8 mouse cellular contexts compared by ENCODE assay signal in genomic region chr8:47674140-47674776, GRCm38 (mm10). TPM values are rescaled to one million over a fixed set of nuclear protein-coding genes. Genes with fewer than 3 reads are reported as not detected.
A peak's percentile ranks its signal among the peaks of the same experiment; 100 is the strongest.
DNase-seq lines count a peak whose midpoint lies in the region; ATAC-seq and TF ChIP-seq lines count a peak whose summit lies in the region.

No protein-coding gene starts in this region.

- H3K36me3 ChIP-seq in kidney, adult 2 months (ENCODE audit: control insufficient read depth, insufficient read depth, low read length), result no peaks in the 10 kb centered on the region
- no peaks in the 10 kb centered on the region for H3K36me3 ChIP-seq in hindbrain, embryonic 13.5 days
- no peaks in the 10 kb centered on the region for H3K36me3 ChIP-seq in midbrain, embryonic 15.5 days (replicated peaks)

- H3K9me3 ChIP-seq in hindbrain, embryonic 13.5 days, result no peaks in the 10 kb centered on the region
- H3K9me3 ChIP-seq in midbrain, embryonic 15.5 days, result no peaks in the 10 kb centered on the region

- peaks cover 6% of the 10 kb centered on the region; the same call in 1 of the 2 replicates for H3K4me1 ChIP-seq in kidney, adult 2 months (ENCODE audit: control insufficient read depth, insufficient read depth, low read length)
- peaks cover 13% of the 10 kb centered on the region for H3K4me1 ChIP-seq in hindbrain, embryonic 13.5 days (replicated peaks)
- H3K4me1 ChIP-seq in midbrain, embryonic 15.5 days, result peaks cover 13% of the 10 kb centered on the region

- no peak for TF ChIP-seq CTCF in kidney, adult 2 months (conservative IDR thresholded peaks at IDR 0.05; ENCODE audit: insufficient read depth, insufficient read length, low read depth, low read length)

- peak overlapping the region; percentile 91 for H3K9ac ChIP-seq in hindbrain, embryonic 13.5 days
- peak overlapping the region; percentile 79 for H3K9ac ChIP-seq in midbrain, embryonic 15.5 days

- peak; percentile 57 for ATAC-seq in hindbrain, embryonic 13.5 days (ENCODE audit: low FRiP score)
- ATAC-seq in midbrain, embryonic 15.5 days (replicated peaks), result peak; percentile 51

- no peak for TF ChIP-seq POLR2A in kidney, adult 2 months (IDR thresholded peaks at IDR 0.05; ENCODE audit: low read depth, low read length)

- no peaks in the 10 kb centered on the region for H3K27me3 ChIP-seq in kidney, adult 2 months (replicated peaks; ENCODE audit: control insufficient read depth, insufficient read depth, low read length)
- H3K27me3 ChIP-seq in hindbrain, embryonic 13.5 days, result no peaks in the 10 kb centered on the region
- no peaks in the 10 kb centered on the region for H3K27me3 ChIP-seq in midbrain, embryonic 15.5 days (replicated peaks)

- H3K4me2 ChIP-seq in hindbrain, embryonic 13.5 days, result peak overlapping the region; percentile 77
- H3K4me2 ChIP-seq in midbrain, embryonic 15.5 days, result peak overlapping the region; percentile 54

- no peak for DNase-seq in kidney, adult 2 months
- DNase-seq in kidney, adult 8-10 months, result no peak
- peak; percentile 64 for DNase-seq in CD4-positive, CD25-positive, alpha-beta regulatory T cell, adult 2 months (ENCODE audit: low read depth, low spot score)
- DNase-seq in c-Kit-positive CD71-positive TER-119-negative erythroid progenitor cells, embryonic 14.5 days (ENCODE audit: low read depth), result peak; percentile 16
- DNase-seq in adrenal gland, postnatal 4 days (ENCODE audit: low spot score in 2 of 2), result no peak
- no peak for DNase-seq in cerebellum, adult 9-11 months

- WGBS in kidney, adult 2 months, result under 1% methylated on average over 53 of the region's 59 CpGs
- WGBS in hindbrain, embryonic 13.5 days, result 2% methylated on average over 51 of the region's 59 CpGs
- 0% methylated on average over 47 of the region's 59 CpGs for whole genome bisulfite sequencing in midbrain, embryonic 15.5 days

- peak overlapping the region; percentile 64 for H3K4me3 ChIP-seq in kidney, adult 2 months (ENCODE audit: insufficient read depth, low read depth, low read length)
- H3K4me3 ChIP-seq in hindbrain, embryonic 13.5 days, result peak overlapping the region; percentile 92
- peak overlapping the region; percentile 94 for H3K4me3 ChIP-seq in midbrain, embryonic 15.5 days

- H3K27ac ChIP-seq in kidney, adult 2 months (ENCODE audit: insufficient read depth, low read depth, low read length), result peak overlapping the region; percentile 11
- H3K27ac ChIP-seq in hindbrain, embryonic 13.5 days, result peak overlapping the region; percentile 95
- H3K27ac ChIP-seq in midbrain, embryonic 15.5 days, result peak overlapping the region; percentile 94

RNA-seq across cellular contexts. Expression of gene Ing2, which starts 1.1 kb away (rescaled TPM):
- 7.0 and 9.3 TPM in 2 replicates for polyA plus RNA-seq in kidney, adult 2 months (2012; rRNA removed)
- 5.6 and 6.2 TPM in 2 replicates for polyA plus RNA-seq in hindbrain, embryonic 13.5 days (2015; fragmentation: Nextera tagmentation; extraction: Ambion mirVana)
- 6.1 and 6.2 TPM in 2 replicates for polyA plus RNA-seq in midbrain, embryonic 15.5 days (2015; fragmentation: Nextera tagmentation; extraction: Ambion mirVana)
- 10 to 100 TPM; 26.4 to 29.4 TPM for total RNA-seq in adrenal gland, postnatal 4 days (2021)

RNA-seq across cellular contexts. Expression of gene Cdkn2aip, which starts 39.5 kb away (rescaled TPM):
- 3.9 and 6.3 TPM in 2 replicates for polyA plus RNA-seq in kidney, adult 2 months (2012; rRNA removed)
- 41.0 and 41.4 TPM in 2 replicates for polyA plus RNA-seq in hindbrain, embryonic 13.5 days (2015; fragmentation: Nextera tagmentation; extraction: Ambion mirVana)
- polyA plus RNA-seq in midbrain, embryonic 15.5 days (2015; fragmentation: Nextera tagmentation; extraction: Ambion mirVana), result 35.1 and 35.8 TPM in 2 replicates
- total RNA-seq in adrenal gland, postnatal 4 days (2021), result 10 to 100 TPM; 17.3 TPM

Comparison
In these comparisons a context has a peak if more than half of its experiments do, and no peak if none do; other contexts are left out.
1. DNase-seq: peak in CD4-positive, CD25-positive, alpha-beta regulatory T cell, adult 2 months (single experiment) and c-Kit-positive CD71-positive TER-119-negative erythroid progenitor cells, embryonic 14.5 days (single experiment); none in kidney, adult 2 months (single experiment), kidney, adult 8-10 months (0 of 2), adrenal gland, postnatal 4 days (0 of 2) and cerebellum, adult 9-11 months (single experiment).
2. H3K27ac ChIP-seq: peak in every context shown above with its lines; median percentile 95 in hindbrain, embryonic 13.5 days; 94 in midbrain, embryonic 15.5 days; 11 in kidney, adult 2 months.
3. Peak in every context shown above with its lines, with median percentiles within 50 percentile points of each other: H3K4me3 ChIP-seq.